Mouse (Mus musculus) hindbrain, embryonic 14.5 days (tissue): ENCODE measurements around the gene Eif3j1. TPM values are rescaled to one million over a fixed set of nuclear protein-coding genes. Genes with fewer than 3 reads are reported as not detected.
"Not testable (repeated sequence)": the region's sequence is repeated elsewhere in the genome, so short reads cannot be mapped to it uniquely, and the experiment has no call there.

Source experiments
- ATAC-seq: fragments of 200-750 bp; cut with Nextera tagmentation; 2 replicates; pipeline ENCODE4 v1.8.0; 2017; ENCODE audit warnings: moderate number of reproducible peaks, mild to moderate bottlenecking, moderate TSS enrichment, moderate library complexity; ENCODE audit not compliant: low FRiP score
- DNase-seq: peaks from one replicate; pipeline ENCODE4 v3.0.0-alpha.2; 2015; ENCODE audit warnings: low spot score
- H3K27ac ChIP-seq: fragments of 300-500 bp; sonication (generic); 2 replicates; pipeline ENCODE4 v1.5.1; 2014; ENCODE audit warnings: mild to moderate bottlenecking, moderate library complexity
- H3K27me3 ChIP-seq: fragments of 300-500 bp; sonication (generic); 2 replicates; pipeline ENCODE4 v1.6.1; 2014; ENCODE audit warnings: mild to moderate bottlenecking, low read length, mixed read lengths; ENCODE audit not compliant: control insufficient read depth, insufficient read depth
- H3K36me3 ChIP-seq: fragments of 300-500 bp; sonication (generic); replicated peaks from 2 replicates; pipeline ENCODE4 v1.6.1; 2014; ENCODE audit not compliant: control insufficient read depth, insufficient read depth
- H3K4me1 ChIP-seq: fragments of 300-500 bp; sonication (generic); replicated peaks from 2 replicates; pipeline ENCODE4 v1.6.1; 2014; ENCODE audit warnings: antibody characterized with exemption, low read length, mixed read lengths; ENCODE audit not compliant: control insufficient read depth, insufficient read depth
- H3K4me2 ChIP-seq: fragments of 300-500 bp; sonication (generic); replicated peaks from 2 replicates; pipeline ENCODE4 v1.6.1; 2014; ENCODE audit warnings: mild to moderate bottlenecking, moderate library complexity
- H3K4me3 ChIP-seq: fragments of 300-500 bp; sonication (generic); replicated peaks from 2 replicates; pipeline ENCODE4 v1.5.1; 2014; ENCODE audit warnings: mild to moderate bottlenecking, low read length
- H3K9ac ChIP-seq: fragments of 300-500 bp; sonication (generic); 2 replicates; pipeline ENCODE4 v1.6.1; 2014
- H3K9me3 ChIP-seq: fragments of 300-500 bp; sonication (generic); 2 replicates; pipeline ENCODE4 v1.6.1; 2016; ENCODE audit warnings: low read length; ENCODE audit not compliant: control insufficient read depth
- WGBS: fragments of 180-500 bp; shearing (Covaris S2); extraction: QIAGEN DNeasy Blood & Tissue Kit; methylation state at CpG from one replicate; pipeline ENCODE4 v1.1.7; 2014; 5-methylcytosine and 5-hydroxymethylcytosine counted together
- microRNA-seq: library from miRNA; unstranded; fragments of <30 nt; microRNA quantifications from one replicate; pipeline ENCODE4, GENCODE M21; 2016
- polyA plus RNA-seq: library from polyadenylated mRNA; unstranded; fragments of >200 nt; fragmentation: Nextera tagmentation; extraction: Ambion mirVana; gene quantifications from 2 replicates; pipeline ENCODE4 v1.2.1, GENCODE M21; 2014

The Eif3j1 gene
- polyA plus RNA-seq, 1 experiment from 2014 or later, result 13.5 TPM

GRCm38 (mm10) chr2:122093844-122094243 is 65.5 kb downstream of the Eif3j1 start:
- no peak for DNase-seq
- Histone ChIP-seq H3K36me3 (peaks cover 96% of the 10 kb centered on the region), H3K4me3 (no peak overlapping the region), H3K9ac (no peak overlapping the region), H3K4me1 (no peaks in the 10 kb centered on the region), H3K4me2 (no peak overlapping the region), H3K27me3 (no peaks in the 10 kb centered on the region), H3K9me3 (no peaks in the 10 kb centered on the region), H3K27ac (no peak overlapping the region)
- ATAC-seq, result no peak
- WGBS, result 93% methylated on average over 4 of the region's 4 CpGs

DNA sequence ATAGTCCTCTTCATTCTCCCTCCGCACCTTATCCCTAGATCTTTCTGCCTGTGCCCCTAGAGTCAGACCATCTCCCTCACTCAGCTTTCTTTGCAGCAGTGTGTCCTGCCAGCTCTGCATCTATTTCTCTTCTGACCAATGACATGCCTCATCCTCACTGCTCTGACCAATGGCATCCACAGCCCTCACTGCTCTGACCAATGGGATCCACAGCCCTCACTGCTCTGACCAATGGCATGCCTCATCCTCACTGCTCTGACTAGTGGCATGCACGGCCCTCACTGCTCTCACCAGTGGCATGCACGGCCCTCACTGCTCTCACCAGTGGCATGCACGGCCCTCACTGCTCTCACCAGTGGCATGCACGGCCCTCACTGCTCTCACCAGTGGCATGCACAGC is 69.3 kb downstream of the Eif3j1 start:
- not testable (repeated sequence) for ATAC-seq, H3K4me3 ChIP-seq, H3K27me3 ChIP-seq, H3K27ac ChIP-seq, H3K4me2 ChIP-seq, H3K9ac ChIP-seq, H3K9me3 ChIP-seq, H3K4me1 ChIP-seq, DNase-seq
- peaks cover 97% of the 10 kb centered on the region for H3K36me3 ChIP-seq
- WGBS, result 85% methylated on average over 5 of the region's 5 CpGs

GRCm38 (mm10) chr2:122102070-122102469 is 73.7 kb downstream of the Eif3j1 start:
- no peak overlapping the region for H3K27ac ChIP-seq
- H3K4me3 ChIP-seq, result no peak overlapping the region
- no peaks in the 10 kb centered on the region for H3K4me1 ChIP-seq
- H3K9me3 ChIP-seq, result no peaks in the 10 kb centered on the region
- no peaks in the 10 kb centered on the region for H3K27me3 ChIP-seq
- H3K9ac ChIP-seq, result no peak overlapping the region
- no peak for DNase-seq
- H3K36me3 ChIP-seq, result peaks cover 71% of the 10 kb centered on the region
- ATAC-seq, result no peak
- H3K4me2 ChIP-seq, result no peak overlapping the region

Small RNA genes within 50 kb of the gene (microRNA-seq; reads per million reads assigned to microRNA genes)
- gene Gm47314, result not detected

Other genes starting within 250 kb of the Eif3j1 start
- 29.4 and 30.0 TPM in 2 replicates for gene Frmd5, start 221.5 kb upstream of the Eif3j1 start, polyA plus RNA-seq
- gene Casc4, start 161.6 kb upstream of the Eif3j1 start, polyA plus RNA-seq, result 39.0 and 45.7 TPM in 2 replicates
- gene Ctdspl2, start 72.5 kb upstream of the Eif3j1 start, polyA plus RNA-seq, result 34.5 and 35.5 TPM in 2 replicates
- gene Mageb3, start 72.5 kb upstream of the Eif3j1 start, polyA plus RNA-seq, result 0.31 and 0.43 TPM in 2 replicates
- gene Spg11, start 89.8 kb downstream of the Eif3j1 start, polyA plus RNA-seq, result 9.6 and 10.8 TPM in 2 replicates
- 113 and 135 TPM in 2 replicates for gene B2m, start 119.1 kb downstream of the Eif3j1 start, polyA plus RNA-seq
- gene Trim69, start 132.2 kb downstream of the Eif3j1 start, polyA plus RNA-seq, result not detected in 2 replicates
- not detected in 2 replicates for gene Patl2, start 157.6 kb downstream of the Eif3j1 start, polyA plus RNA-seq
- gene Terb2, start 157.7 kb downstream of the Eif3j1 start, polyA plus RNA-seq, result not detected in 2 replicates
- gene Sord, start 206.2 kb downstream of the Eif3j1 start, polyA plus RNA-seq, result 25.6 and 27.4 TPM in 2 replicates